Mouse (Mus musculus): Measurements from ENCODE around the gene Dcaf8. TPM values are rescaled to one million over a fixed set of nuclear protein-coding genes. Genes with fewer than 3 reads are reported as not detected.

Gene Dcaf8
- polyA plus RNA-seq, 1 experiment from 2014 or later = 102 TPM

DNA sequence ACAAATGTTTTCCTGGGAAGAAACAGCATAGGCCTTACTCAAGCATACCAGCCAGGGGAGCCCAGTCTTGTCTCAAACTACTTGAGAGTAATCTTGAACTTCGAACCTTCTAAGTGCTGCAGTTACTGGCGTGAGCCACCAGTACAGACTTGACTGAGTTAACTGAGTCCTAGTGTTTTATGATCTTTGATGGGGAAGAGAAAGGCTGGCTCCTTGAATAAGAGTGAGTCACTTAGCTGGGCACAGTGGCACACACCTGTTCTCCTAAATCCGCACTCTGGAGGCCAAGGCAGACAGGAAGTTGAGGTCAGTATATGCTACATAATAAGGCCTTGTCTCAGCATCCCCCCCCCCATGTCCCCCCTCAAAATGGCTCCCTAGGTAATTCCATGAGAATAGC lies 6.7 kb downstream of the Dcaf8 start:
- H3K4me3 ChIP-seq (ENCODE audit: low read depth, low read length) = no peak overlapping the region
- H3K9ac ChIP-seq (ENCODE audit: low read depth, low read length) = no peak overlapping the region
- DNase-seq (ENCODE audit: low spot score) (no peak), ATAC-seq (ENCODE audit: low read depth) (no peak)
- no peaks in the 10 kb centered on the region for H3K27me3 ChIP-seq (replicated peaks; ENCODE audit: control insufficient read depth, insufficient read depth, low read length)
- H3K9me3 ChIP-seq (ENCODE audit: control insufficient read depth, low read length) = no peaks in the 10 kb centered on the region
- H3K27ac ChIP-seq (replicated peaks; ENCODE audit: low read depth, low read length) = no peak overlapping the region
- WGBS = 80% methylated on average over 3 of the region's 3 CpGs
- H3K4me2 ChIP-seq (ENCODE audit: low read depth, low read length) = no peak overlapping the region
- no peaks in the 10 kb centered on the region for H3K4me1 ChIP-seq (ENCODE audit: control insufficient read depth, insufficient read depth, low read length)
- peaks cover 69% of the 10 kb centered on the region for H3K36me3 ChIP-seq (ENCODE audit: control insufficient read depth, insufficient read depth, low read length)

DNA sequence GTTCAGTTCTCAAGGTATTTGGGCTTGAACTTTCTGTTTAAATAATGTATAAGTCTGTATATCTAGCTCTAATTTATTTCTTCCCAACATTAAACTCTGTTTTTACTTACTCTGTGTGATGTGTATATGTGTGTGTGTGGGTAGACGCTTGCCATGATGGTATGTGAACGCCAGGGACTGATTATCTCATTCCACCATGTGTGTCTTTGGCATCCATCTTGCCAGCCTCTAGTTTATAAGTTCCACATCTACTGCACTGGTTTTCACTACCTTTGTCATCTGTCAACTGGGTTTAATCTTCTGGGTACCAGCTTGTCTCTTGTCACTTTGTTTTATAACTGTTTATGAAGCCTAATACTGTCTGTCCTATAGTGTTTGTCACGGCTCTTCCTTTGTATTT lies 7.6 kb downstream of the Dcaf8 start:
- DNase-seq (ENCODE audit: low spot score) = no peak
- Histone ChIP-seq H3K27me3 (replicated peaks; ENCODE audit: control insufficient read depth, insufficient read depth, low read length) (no peaks in the 10 kb centered on the region), H3K4me1 (ENCODE audit: control insufficient read depth, insufficient read depth, low read length) (no peaks in the 10 kb centered on the region), H3K27ac (replicated peaks; ENCODE audit: low read depth, low read length) (no peak overlapping the region), H3K9ac (ENCODE audit: low read depth, low read length) (no peak overlapping the region), H3K4me2 (ENCODE audit: low read depth, low read length) (no peak overlapping the region), H3K36me3 (ENCODE audit: control insufficient read depth, insufficient read depth, low read length) (peaks cover 63% of the 10 kb centered on the region), H3K4me3 (ENCODE audit: low read depth, low read length) (no peak overlapping the region), H3K9me3 (ENCODE audit: control insufficient read depth, low read length) (no peaks in the 10 kb centered on the region)
- ATAC-seq (ENCODE audit: low read depth) = no peak
- WGBS = 95% methylated on average over 3 of the region's 3 CpGs

DNA sequence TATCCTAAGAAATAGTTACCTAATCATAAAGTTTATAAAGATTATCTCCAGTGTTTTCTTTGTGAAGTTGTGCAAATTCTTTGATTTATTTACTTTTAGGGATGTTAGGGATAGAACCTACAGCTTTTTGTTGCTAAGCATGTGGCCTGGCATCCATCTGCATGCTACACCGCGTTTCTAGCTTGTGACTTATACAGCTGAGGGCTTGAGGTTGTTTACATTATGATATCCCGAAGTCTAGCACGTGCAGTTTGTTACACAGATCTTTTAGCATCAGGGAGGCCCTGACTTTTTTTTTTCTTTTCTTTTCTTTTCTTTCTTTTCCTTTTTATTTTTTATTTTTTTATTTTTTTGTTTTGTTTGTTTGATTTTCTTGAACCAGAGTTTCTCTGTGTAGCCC lies 12.1 kb downstream of the Dcaf8 start:
- ATAC-seq (ENCODE audit: low read depth) = no peak
- Histone ChIP-seq H3K27ac (replicated peaks; ENCODE audit: low read depth, low read length) (no peak overlapping the region), H3K9me3 (ENCODE audit: control insufficient read depth, low read length) (no peaks in the 10 kb centered on the region), H3K27me3 (replicated peaks; ENCODE audit: control insufficient read depth, insufficient read depth, low read length) (no peaks in the 10 kb centered on the region), H3K9ac (ENCODE audit: low read depth, low read length) (no peak overlapping the region), H3K4me3 (ENCODE audit: low read depth, low read length) (no peak overlapping the region), H3K4me1 (ENCODE audit: control insufficient read depth, insufficient read depth, low read length) (no peaks in the 10 kb centered on the region), H3K36me3 (ENCODE audit: control insufficient read depth, insufficient read depth, low read length) (peaks cover 37% of the 10 kb centered on the region), H3K4me2 (ENCODE audit: low read depth, low read length) (no peak overlapping the region)
- WGBS = 65% methylated on average over 4 of the region's 4 CpGs
- DNase-seq (ENCODE audit: low spot score) = no peak

DNA sequence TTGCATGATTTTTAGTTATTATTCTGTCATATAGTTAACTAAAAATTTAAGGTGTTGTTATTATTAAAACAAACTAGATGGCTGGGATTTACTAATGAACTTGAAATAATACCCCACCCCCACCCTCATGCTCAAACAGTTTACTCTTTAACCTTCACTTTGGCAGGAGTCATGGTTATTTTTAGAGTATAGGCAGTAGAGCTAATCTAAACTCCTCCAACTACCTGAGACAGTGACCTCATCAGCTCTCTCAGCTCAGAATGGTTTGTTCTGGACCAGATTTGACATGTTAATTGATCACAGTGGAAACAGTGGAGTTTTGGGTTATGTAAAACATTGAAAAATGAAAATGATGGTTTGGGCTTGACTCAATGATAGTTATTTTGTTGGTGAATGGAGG lies 12.6 kb downstream of the Dcaf8 start:
- H3K27ac ChIP-seq (replicated peaks; ENCODE audit: low read depth, low read length) = no peak overlapping the region
- no peaks in the 10 kb centered on the region for H3K9me3 ChIP-seq (ENCODE audit: control insufficient read depth, low read length)
- H3K4me3 ChIP-seq (ENCODE audit: low read depth, low read length) = no peak overlapping the region
- no peaks in the 10 kb centered on the region for H3K4me1 ChIP-seq (ENCODE audit: control insufficient read depth, insufficient read depth, low read length)
- ATAC-seq (ENCODE audit: low read depth) = no peak
- H3K4me2 ChIP-seq (ENCODE audit: low read depth, low read length) = no peak overlapping the region
- H3K9ac ChIP-seq (ENCODE audit: low read depth, low read length) = no peak overlapping the region
- no peaks in the 10 kb centered on the region for H3K27me3 ChIP-seq (replicated peaks; ENCODE audit: control insufficient read depth, insufficient read depth, low read length)
- no peak for DNase-seq (ENCODE audit: low spot score)
- H3K36me3 ChIP-seq (ENCODE audit: control insufficient read depth, insufficient read depth, low read length) = peaks cover 35% of the 10 kb centered on the region

DNA sequence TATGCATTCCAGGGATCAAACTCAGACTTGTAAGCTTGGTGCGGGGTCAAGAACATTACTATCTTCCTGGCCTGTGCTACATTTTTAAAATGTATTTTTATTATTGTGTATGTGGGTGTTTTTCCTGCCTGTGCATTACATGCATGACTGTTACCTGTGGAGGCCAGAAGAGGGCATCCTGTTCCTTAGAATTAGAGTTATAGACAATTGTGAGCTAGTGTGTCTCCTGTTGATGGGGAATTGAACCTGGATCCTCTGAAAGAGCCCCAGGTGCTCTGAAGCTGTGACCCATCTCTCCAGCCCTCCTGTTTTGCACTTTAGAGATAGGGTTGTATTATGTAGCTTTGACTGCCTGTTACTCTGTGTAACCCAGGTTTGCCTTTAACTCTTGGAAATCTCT lies 14.1 kb downstream of the Dcaf8 start:
- WGBS = 82% methylated on average over 1 of the region's 1 CpGs
- H3K9ac ChIP-seq (ENCODE audit: low read depth, low read length) = no peak overlapping the region
- H3K4me3 ChIP-seq (ENCODE audit: low read depth, low read length) = no peak overlapping the region
- no peak overlapping the region for H3K4me2 ChIP-seq (ENCODE audit: low read depth, low read length)
- DNase-seq (ENCODE audit: low spot score) (no peak), ATAC-seq (ENCODE audit: low read depth) (no peak)
- H3K4me1 ChIP-seq (ENCODE audit: control insufficient read depth, insufficient read depth, low read length) = no peaks in the 10 kb centered on the region
- no peaks in the 10 kb centered on the region for H3K27me3 ChIP-seq (replicated peaks; ENCODE audit: control insufficient read depth, insufficient read depth, low read length)
- no peak overlapping the region for H3K27ac ChIP-seq (replicated peaks; ENCODE audit: low read depth, low read length)
- no peaks in the 10 kb centered on the region for H3K9me3 ChIP-seq (ENCODE audit: control insufficient read depth, low read length)
- H3K36me3 ChIP-seq (ENCODE audit: control insufficient read depth, insufficient read depth, low read length) = peaks cover 36% of the 10 kb centered on the region

DNA sequence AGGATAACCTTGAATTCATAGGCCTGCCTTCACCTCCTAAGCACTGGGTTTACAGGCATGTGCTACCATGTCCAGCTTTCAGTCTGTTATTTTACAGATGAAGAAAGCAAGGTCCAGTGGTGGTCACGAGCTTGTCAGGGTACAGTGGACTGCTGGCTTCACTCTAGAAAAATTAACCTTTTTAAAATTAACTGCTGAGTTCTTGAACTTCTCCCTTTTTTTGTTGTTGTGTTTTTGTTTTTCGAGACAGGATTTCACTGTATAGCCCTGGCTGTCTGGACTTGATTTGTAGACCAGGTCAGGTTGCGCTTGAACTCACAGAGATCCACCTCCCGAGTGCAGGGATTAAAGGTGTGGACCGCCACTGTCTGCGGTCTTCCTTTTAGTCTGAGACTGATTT lies 15.1 kb downstream of the Dcaf8 start:
- H3K27me3 ChIP-seq (replicated peaks; ENCODE audit: control insufficient read depth, insufficient read depth, low read length) = no peaks in the 10 kb centered on the region
- H3K27ac ChIP-seq (replicated peaks; ENCODE audit: low read depth, low read length) = no peak overlapping the region
- DNase-seq (ENCODE audit: low spot score) = no peak

DNA sequence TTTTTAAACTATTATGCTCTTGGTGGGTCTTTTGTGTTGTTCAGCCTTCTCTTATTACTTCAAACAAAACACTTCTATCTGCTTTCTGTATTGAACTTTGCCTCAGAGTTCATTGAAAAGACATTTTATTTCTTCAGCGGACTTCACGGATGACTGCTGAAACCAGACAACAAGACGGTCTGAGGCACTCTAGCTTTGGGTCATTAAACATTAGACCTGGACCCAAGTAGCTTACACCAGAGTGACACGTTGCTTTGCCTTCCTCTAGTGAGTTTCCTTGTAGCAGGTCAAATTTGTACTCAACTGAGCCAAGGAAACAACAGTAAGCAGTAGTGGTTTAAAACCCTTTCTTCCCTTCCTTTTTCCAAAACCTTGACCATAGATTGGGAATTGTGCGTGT lies 20.0 kb downstream of the Dcaf8 start:
- WGBS = 88% methylated on average over 5 of the region's 5 CpGs
- ATAC-seq (ENCODE audit: low read depth) (no peak), DNase-seq (ENCODE audit: low spot score) (no peak)
- H3K27me3 ChIP-seq (replicated peaks; ENCODE audit: control insufficient read depth, insufficient read depth, low read length) = no peaks in the 10 kb centered on the region
- H3K4me2 ChIP-seq (ENCODE audit: low read depth, low read length) = no peak overlapping the region
- H3K4me1 ChIP-seq (ENCODE audit: control insufficient read depth, insufficient read depth, low read length) = no peaks in the 10 kb centered on the region
- no peak overlapping the region for H3K27ac ChIP-seq (replicated peaks; ENCODE audit: low read depth, low read length)
- H3K36me3 ChIP-seq (ENCODE audit: control insufficient read depth, insufficient read depth, low read length) = peaks cover 83% of the 10 kb centered on the region
- no peaks in the 10 kb centered on the region for H3K9me3 ChIP-seq (ENCODE audit: control insufficient read depth, low read length)
- no peak overlapping the region for H3K4me3 ChIP-seq (ENCODE audit: low read depth, low read length)
- H3K9ac ChIP-seq (ENCODE audit: low read depth, low read length) = no peak overlapping the region

More for the DNA sequence above, 15.1 kb downstream of the Dcaf8 start:
- H3K4me1 ChIP-seq (ENCODE audit: control insufficient read depth, insufficient read depth, low read length) = no peaks in the 10 kb centered on the region
- no peak overlapping the region for H3K4me3 ChIP-seq (ENCODE audit: low read depth, low read length)
- WGBS = 70% methylated on average over 6 of the region's 6 CpGs
- H3K36me3 ChIP-seq (ENCODE audit: control insufficient read depth, insufficient read depth, low read length) = peaks cover 46% of the 10 kb centered on the region
- H3K9ac ChIP-seq (ENCODE audit: low read depth, low read length) = no peak overlapping the region
- no peak for ATAC-seq (ENCODE audit: low read depth)
- H3K9me3 ChIP-seq (ENCODE audit: control insufficient read depth, low read length) = no peaks in the 10 kb centered on the region
- no peak overlapping the region for H3K4me2 ChIP-seq (ENCODE audit: low read depth, low read length)

DNA sequence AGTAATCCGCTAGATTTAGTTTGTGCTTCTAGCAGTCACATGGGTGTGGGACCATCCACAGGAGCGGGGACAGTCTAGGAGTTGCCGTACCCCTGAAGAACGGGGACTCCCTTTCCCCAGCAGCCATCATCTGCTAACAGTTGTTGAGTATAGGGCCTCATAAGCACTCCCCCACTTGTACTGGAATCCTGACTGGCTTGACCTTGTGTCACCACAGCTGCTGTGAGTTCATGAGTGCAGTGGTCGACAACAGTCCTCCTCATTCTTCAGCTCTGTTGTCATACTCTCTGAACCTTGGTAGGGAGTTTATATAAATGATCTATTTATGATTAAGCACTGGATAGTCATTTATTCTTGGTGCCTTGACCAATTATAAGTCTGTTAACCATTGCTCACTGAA lies 21.9 kb downstream of the Dcaf8 start:
- Histone ChIP-seq H3K27me3 (replicated peaks; ENCODE audit: control insufficient read depth, insufficient read depth, low read length) (no peaks in the 10 kb centered on the region), H3K4me3 (ENCODE audit: low read depth, low read length) (no peak overlapping the region), H3K4me1 (ENCODE audit: control insufficient read depth, insufficient read depth, low read length) (no peaks in the 10 kb centered on the region), H3K36me3 (ENCODE audit: control insufficient read depth, insufficient read depth, low read length) (peaks cover 93% of the 10 kb centered on the region), H3K27ac (replicated peaks; ENCODE audit: low read depth, low read length) (no peak overlapping the region), H3K9ac (ENCODE audit: low read depth, low read length) (no peak overlapping the region), H3K9me3 (ENCODE audit: control insufficient read depth, low read length) (no peaks in the 10 kb centered on the region), H3K4me2 (ENCODE audit: low read depth, low read length) (no peak overlapping the region)
- 93% methylated on average over 5 of the region's 5 CpGs for WGBS
- ATAC-seq (ENCODE audit: low read depth) = no peak
- no peak for DNase-seq (ENCODE audit: low spot score)

DNA sequence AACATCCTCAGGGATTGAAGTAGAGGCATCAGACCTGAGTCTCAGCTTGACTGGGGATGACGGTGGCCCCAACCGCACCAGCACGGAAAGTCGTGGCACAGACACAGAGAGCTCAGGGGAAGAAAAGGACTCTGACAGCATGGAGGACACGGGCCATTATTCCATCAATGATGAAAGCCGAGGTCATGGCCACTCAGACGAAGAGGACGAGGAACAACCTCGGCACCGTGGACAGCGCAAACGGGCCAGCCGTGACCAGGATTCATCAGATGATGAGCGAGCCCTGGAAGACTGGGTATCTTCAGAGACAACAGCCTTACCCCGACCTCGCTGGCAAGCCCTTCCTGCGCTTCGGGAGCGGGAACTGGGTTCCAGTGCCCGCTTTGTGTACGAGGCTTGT lies 24.5 kb downstream of the Dcaf8 start:
- Histone ChIP-seq H3K9me3 (ENCODE audit: control insufficient read depth, low read length) (no peaks in the 10 kb centered on the region), H3K4me3 (ENCODE audit: low read depth, low read length) (no peak overlapping the region), H3K4me1 (ENCODE audit: control insufficient read depth, insufficient read depth, low read length) (no peaks in the 10 kb centered on the region), H3K36me3 (ENCODE audit: control insufficient read depth, insufficient read depth, low read length) (peaks cover 90% of the 10 kb centered on the region), H3K9ac (ENCODE audit: low read depth, low read length) (no peak overlapping the region), H3K27me3 (replicated peaks; ENCODE audit: control insufficient read depth, insufficient read depth, low read length) (no peaks in the 10 kb centered on the region), H3K4me2 (ENCODE audit: low read depth, low read length) (no peak overlapping the region), H3K27ac (replicated peaks; ENCODE audit: low read depth, low read length) (no peak overlapping the region)
- DNase-seq (ENCODE audit: low spot score) (no peak), ATAC-seq (ENCODE audit: low read depth) (no peak)
- 98% methylated on average over 21 of the region's 21 CpGs for WGBS
